Mouse (Mus musculus) CD8-positive naive resting alpha-beta T cell, adult 2 months (primary cell): ENCODE measurements at regions not wholly inside any gene's neighbourhood (a gene's known extent, or its start where the extent isn't known, plus 50 kb on each side); places are given as distances from the start of the nearest gene placed in this dataset.

Source experiments
- DNase-seq, 2 experiments: peaks; one replicate each; pipeline ENCODE4 v3.0.0; 2022; ENCODE audit warnings: low read depth in 2 of 2, low spot score in 2 of 2

DNA sequence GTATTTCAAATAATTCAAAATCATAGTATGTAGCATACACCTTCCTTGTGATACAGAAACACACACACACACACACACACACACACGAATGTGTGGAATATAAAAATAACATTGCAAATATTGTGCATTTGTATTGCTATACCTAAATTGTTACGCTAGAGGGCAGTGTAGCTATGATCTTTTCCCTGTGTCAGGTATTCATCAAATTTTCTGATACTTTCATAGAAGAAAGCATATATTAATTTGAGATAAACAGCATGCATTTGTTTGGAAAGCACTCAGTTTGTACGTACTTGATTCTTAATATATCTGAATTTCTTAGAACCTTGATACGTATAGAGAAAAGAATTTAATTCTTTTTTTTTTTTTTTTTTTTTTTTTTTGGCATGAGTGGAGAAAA, 1700.9 kb upstream of the Sel1l start:
- no peak for DNase-seq

DNA sequence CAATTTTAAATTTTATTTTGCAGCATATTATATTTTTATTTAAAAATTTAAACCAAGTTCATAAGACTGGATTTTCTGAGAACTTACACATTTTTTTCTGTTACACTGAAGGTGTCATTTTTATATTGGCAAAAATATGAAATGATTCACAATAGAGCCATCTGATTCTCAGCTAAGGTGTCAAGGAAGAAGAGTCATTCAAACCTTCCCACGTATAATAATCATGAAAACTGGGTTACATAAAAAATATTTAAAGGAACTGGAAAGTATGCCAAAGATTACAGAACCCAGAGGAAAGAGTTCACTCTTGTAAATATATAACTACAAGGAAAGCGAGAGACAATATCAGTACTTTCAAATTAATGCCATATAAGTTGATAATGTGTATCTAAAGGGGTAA, 1674.5 kb upstream of the Sel1l start:
- DNase-seq = no peak

DNA sequence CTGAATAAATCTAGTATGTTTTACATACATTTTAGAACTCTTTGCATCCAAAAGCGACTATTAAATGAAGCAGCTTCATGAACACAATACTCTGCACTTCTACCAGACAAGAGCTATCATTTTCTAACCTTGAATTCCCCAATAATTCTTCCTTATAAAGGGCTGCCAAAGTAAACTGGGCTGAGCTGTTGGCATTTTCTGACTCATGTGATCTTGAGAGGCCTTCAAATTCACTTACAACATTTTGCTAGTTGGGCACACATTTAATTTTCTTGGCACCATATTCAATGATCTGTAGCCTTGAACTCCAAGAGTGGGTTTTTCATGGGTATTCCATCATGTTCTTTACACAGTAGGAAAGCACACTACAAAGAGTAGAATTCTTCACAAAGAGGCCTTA, 1637.4 kb upstream of the Sel1l start:
- no peak for DNase-seq

DNA sequence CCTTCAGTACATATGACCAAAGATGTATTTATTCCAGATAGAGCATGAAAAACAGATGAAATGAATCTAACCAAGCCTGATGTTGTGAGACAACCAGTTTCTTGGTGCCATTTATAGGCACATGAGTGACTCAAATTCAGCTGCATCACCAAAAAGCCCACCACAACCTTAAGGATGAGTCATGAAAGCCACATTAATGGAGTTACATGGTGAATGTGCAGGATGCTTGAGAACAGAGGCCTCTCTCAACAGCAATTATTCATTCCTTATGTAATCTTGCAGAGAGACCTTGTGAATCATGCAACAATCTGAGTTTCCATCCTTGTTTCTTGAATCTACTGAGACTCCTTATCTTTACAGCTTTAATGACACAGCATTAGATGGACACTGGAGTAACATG, 1613.1 kb upstream of the Sel1l start:
- DNase-seq = no peak

DNA sequence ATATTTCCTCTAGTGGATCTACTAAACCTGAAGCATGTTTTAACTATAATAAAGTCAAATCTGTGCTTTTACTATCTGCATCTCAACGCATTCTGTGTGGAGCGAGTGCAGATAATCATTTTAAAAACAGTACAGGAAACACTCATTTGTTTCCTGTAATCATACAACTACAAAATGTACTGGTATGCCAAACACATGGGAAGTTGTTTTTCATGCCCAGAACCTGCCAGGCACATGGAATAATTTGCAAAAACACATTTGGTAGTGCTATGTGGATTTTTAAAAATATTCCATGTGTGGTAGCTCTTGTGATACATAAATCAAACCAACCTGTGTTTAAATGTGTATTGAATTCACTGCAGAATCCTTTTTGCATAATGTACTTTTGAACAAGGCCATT, 1600.5 kb upstream of the Sel1l start:
- DNase-seq = no peak

DNA sequence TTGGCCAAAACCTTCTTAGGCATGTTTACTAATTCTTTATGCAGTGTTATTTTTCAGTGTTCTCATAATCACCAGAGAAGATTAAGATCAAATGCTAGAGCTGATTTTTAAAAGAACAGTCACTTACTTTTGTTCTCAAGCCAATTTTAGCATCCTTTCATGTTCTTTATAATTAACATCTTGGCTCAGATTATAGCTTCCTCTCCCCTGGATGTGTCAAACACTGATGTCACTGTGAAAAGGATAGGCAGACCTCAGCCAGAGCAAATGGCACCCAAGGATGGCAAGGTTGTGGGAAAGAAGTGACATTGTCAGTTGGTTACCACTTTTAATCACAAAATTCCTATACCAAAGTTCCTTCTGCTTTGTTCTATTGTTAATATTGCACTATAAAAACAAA, 1580.3 kb upstream of the Sel1l start:
- no peak for DNase-seq

DNA sequence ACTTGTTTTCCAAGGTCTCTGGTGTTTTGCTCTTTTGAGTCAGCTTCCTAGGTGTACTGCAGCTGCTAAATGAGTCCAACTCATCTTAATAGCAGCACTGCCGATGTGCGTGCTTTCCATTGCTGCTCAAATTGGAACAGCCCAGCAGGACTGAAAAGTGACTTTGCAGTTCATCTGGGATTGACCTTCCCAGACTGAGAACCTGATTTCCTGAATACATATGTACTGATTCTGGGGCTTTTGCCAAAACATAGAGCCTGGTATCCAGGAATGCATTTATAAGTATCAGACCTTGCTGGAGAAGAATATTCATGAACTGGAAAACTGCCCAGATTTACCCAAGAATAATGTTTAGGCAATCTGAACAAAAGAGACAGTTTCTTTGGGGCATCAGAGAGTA, 1579.0 kb upstream of the Sel1l start:
- no peak for DNase-seq

DNA sequence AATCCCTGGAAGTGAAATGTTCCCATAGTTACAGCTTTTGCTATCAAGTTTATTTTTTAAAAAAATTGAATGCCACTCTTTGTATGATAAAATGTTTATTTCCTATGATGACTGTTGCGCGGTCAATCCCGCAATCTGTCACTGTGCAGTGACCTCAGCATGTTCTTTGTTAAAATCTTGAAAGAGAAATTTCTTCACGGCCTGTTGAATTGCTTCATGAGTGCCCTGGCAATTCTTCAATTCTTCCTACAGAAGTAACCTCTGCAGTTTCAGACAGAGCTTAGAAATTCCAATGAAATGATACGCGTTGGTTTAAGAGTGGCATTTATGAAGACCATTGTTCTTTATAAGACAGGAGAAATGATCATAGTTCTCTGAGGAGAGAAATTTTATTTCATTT, 1567.4 kb upstream of the Sel1l start:
- no peak for DNase-seq

DNA sequence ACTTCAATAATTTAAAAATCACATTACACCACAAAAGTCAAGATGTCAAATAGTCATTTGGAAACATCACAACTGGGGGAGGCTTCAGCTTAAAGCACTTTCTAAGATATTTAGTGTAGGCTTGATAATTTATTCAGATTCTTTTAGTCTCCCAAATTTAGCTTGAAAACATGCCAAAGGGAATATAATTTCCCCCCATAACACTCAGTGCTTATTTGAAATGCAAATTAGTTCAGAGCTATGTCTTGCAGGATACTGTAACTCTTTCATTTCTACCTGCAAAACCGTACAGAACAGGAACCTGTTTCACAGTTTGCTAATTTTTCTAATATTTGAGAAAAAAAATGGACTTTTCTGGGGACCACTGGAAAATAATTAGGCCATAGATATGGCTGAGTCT, 1566.8 kb upstream of the Sel1l start:
- DNase-seq = no peak

DNA sequence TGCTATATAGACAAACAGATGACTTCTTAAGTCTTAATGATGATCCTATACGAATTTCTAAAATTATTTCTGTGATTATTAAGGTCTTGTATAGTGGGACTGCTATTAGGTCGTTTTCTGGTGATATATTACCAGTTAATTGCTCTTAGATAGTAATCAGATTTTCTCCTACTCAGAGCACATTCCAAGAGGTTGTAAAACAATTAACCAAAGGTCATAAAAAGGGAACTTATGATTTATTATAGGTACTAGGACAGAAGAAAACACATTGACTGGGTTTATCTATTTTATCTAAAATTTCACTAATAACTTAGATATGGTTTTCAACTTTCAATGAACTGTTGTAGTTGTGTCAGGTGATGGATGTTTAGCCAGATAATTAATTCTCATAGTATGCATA, 1536.6 kb upstream of the Sel1l start:
- no peak for DNase-seq

DNA sequence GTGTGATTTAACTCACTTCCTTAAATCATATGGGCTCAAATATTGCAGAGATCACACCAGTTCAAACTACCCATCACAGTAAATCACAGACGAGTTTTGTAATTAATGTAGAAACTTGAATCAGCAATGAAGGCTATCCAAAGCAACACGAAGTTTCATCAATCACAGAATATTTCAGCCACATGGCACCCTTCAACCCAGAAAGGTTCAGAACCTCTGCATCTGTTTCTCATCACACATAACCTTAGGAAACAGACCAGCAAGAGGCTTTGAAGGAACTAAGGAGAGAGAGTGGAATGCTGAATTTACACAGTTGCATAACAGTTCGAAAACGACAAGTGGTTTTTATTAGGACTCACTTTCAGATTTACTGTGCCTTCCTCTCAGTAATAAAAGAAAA, 1494.0 kb upstream of the Sel1l start:
- DNase-seq = no peak

DNA sequence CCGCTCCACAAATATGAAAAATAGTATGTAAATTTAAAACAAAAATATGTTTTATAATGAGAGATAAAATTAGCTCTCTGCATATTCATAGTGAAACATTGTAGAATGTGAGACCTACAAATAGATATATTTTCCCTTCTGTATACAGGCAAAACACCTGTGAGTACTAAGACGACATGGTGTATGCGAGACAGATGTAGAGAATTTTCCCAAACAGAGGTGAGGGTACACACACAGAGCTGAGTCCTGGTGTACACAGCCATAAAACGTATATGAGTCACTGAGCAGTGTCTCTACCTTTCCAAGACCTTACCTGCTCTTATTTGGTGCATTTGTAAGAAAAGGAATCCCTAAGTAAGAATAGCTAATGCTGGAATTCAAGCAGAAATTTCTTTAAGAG, 1493.6 kb upstream of the Sel1l start:
- no peak for DNase-seq

DNA sequence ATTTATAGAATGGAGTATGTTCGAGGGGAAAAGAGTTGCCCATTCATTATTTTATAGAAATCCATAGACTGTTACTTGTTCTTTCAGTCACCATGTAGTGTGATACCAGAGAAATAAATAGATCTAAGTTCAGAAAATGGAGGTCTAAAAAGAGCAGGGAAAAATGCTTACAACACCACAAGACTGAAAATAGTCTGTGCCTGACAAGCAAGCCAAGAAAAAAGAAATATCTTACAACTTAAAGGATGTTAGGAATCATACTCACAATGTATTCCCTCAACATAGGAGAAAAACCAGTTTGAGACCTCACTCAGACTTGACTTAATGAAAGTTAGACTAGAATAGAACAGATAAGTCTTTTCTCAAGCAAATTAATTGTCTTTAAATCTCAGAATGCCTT, 1486.6 kb upstream of the Sel1l start:
- DNase-seq = no peak

DNA sequence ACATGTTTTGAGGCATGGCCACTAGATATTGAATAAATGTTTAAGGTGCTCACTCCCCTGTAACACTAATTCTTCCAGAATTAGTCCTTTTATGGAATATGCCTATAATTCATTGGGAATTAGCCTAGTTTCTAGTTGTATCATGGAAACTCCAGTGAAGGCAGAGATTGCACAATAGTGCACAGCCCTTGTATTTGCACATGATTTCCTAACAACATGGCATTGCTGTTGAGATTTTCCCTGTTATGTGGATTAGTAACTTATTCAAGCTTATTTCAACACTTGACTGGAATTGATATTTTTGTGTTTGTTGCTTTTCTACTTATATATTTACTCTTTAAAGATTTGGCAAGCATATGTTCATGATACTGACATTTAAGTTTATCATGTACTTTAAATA, 1463.3 kb upstream of the Sel1l start:
- DNase-seq = no peak

DNA sequence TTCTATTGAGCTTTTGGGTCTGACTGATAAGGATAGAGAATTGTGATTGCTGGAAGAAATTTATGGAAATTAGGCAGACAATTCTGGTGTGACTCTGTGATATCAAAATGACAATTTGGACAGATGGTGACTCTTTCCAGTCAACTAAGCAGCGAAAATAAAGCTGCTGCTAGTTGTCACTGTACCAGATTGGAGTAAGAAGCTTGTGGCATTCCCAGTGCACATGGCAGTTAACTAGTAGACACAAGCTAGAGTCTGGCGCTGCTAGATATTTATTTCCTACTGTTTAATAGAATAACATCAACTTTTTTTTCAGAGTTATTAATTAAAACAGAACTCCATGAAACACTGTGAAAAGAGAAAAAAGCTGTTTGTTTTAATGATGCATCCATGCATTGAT, 1432.9 kb upstream of the Sel1l start:
- no peak for DNase-seq

DNA sequence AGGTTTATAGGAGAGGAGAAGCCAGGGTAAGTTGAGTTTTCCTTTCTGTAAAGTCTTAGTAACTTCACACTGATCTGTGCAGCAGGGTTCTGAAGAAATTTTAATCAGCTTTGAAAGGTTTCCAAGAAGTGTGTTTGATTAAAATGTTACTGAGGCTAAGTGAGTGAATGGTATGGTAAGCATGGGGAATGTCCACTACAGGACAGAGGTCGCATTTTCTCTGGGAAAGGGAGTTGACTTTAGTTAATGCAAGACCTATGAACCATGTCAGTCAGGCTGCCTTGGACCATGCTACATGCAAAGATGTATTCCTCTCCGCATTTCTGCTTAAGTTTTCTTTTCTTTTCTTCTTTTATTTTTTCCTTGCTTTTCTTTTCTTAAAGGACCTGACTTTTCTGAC, 1424.7 kb upstream of the Sel1l start:
- no peak for DNase-seq

DNA sequence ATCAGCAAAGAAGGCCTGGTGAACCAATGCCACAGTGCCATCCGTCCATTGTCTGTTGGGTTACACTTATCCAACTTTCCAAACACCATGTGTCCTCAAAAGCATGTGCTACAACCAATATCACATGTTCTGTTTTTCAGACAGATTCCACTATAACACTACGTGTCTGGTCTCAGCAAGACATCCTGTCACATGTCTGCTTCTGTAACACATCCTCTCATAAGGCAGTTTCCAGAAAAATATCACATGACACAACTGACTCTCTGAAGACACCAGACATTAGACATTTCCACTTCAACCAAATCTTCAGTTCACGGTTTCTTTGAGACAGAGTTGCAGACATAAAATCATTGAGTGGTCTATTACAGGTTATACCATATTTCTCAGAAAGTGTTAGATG, 1381.3 kb upstream of the Sel1l start:
- DNase-seq = no peak

DNA sequence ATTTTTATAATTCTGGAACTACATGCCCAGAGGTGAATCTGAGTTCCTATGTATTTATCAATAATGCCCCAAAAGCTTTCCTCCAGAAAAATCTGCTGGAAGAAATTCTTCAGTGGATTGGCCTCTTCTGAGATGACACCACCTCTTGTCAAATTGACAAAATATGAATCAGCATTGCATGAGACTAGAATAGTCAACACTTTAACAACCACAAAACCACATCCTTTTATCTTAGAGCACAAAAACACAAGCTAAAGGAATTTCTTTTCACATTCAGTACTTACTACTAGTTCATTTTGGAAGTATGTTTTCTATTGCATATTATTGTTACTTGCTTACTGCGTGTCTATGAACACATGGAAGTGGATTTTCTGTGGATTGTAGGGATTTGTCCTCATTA, 1377.9 kb upstream of the Sel1l start:
- no peak for DNase-seq

DNA sequence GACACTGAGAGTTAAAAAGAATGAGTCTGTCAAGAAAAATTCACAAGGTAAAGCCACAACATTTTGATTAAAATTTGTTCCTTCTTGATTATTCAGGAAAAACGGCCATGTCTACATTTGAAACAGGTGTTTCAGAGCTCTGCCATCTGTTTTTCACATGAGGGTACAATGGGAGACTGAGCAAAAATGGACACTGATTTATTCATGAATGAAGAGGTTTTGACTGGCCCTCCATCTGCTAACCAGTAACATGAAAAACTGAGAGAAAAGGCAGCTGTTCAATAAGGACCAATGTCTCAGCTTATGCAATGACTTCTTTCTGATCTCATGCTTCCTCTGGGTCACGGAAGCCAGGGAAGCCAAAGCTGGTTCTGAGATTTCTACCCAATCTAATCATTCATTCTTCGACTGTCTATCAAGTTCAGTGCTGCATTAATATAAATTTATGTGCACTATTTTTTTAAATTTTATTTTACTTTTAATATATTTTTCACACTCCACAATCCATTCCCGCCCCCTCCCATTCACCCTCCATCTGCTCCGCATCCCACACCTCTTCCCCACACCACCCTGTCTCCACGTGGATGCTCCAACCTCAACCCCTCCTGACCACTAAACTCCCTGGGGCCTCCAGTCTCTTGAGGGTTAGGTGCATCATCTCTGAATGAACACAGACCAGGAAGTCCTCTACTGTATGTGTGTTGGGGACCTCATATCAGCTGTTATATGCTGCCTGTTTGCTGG, 1372.4 kb upstream of the Sel1l start:
- no peak for DNase-seq

DNA sequence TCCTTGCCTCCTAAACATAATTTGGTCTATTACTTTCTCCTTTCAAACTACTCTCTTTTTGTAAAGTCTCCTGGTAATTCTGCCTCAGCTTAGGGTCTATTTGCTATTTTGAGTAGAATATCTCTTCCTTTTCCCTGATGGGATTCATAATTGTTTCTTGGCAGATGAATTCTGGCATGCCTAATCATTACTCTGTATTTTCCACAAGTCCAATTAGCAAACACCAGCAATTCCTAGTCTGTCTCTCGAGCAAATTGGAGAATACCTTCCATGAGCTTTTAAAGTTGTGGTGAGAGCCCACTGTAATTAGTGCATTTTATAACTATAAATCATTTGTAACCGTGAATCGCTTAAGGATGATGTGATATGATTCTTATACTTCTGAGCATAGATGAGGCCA, 1358.6 kb upstream of the Sel1l start:
- DNase-seq = no peak

DNA sequence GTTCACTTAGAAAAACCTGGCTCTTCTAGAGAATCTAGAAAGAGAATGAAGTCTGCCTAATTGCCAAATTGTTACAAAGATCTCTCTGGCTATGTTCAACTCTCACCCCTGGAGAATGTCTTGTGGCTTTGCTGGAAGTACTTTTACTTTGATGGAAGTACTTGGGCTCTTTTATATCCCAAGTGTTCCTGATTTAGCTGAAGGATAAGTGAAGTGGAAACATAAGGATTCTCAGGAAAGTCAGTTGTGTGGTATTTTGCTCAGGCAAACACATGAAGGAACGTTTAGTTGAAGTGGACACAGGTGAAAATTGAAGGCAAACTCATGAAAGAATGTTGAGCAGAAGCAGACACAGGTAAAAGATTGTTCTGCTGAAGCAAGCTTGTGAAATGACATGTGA, 1340.0 kb upstream of the Sel1l start:
- DNase-seq = no peak

DNA sequence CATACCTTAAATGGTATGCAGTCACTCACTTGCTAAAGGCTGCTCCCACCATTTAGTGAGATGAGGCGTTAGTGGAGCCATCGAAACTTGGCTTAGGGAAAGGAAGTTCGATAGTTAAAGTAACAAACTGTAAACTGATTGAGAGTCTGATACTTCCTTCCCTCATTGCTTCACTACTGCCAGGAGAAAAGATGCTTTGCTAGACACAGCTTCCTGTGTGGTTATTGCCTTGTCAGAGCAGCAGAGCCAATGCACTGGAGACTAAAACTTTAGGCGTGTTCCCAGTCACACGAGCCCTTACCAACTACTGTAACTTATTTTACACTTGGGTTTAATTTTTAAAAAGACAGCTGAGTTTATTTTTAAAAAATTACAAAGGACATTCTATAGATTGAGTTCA, 1324.8 kb upstream of the Sel1l start:
- no peak for DNase-seq

DNA sequence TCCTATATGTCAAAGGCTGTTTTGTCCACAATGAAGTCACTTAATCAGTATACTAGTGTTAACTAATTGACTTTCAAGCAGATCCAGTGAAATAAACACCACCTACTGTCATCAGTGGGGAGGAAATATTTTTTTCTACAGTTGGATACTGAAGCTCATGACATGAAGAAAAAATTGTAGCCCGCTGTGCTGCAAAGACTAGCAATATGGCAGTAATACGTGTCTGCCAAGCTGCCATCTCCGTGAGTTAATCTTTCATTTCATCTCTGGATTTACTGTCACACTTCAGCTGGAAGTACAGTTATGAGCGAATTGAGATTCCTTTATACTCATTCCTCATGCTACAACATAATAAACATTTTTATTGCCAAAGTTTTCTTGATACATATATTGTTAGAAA, 1311.3 kb upstream of the Sel1l start:
- no peak for DNase-seq
